In the genomic region with DNA sequence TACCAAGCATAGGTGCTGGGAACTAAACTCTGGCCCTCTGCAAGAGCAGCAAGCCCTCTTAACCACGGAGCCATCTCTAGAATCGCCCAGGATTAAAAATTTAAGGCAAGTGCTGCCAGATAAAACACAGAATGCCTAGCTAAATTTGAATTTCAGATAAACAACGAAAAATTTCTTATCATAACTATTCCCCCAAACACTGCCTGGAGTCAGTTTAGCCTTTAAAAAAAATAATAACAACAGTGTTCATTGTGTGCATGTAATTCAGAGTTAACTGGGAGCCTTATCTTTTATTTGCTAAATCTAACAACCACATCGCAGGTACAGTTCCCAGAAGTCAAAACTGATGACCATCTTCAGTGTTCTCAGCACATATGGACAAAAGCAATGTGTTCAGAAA, we compare ENCODE assay signal across 23 mouse cellular contexts.
"Had no signal": no experiment of that assay in that cellular context is flagged by ENCODE, and none has a peak within 500 bp of the region (broad histone marks: within the 10 kb centered on the region; RNA-seq: fewer than 3 reads in every experiment).

No protein-coding gene starts in this region.

- H3K36me3 ChIP-seq: liver, embryonic 15.5 days; neural tube, embryonic 12.5 days; neural tube, embryonic 15.5 days had no signal

- DNase-seq: kidney, adult 11 months; kidney, adult 9 months; kidney, postnatal 14 days; kidney, postnatal 4 days; layer of hippocampus, adult 9-11 months; layer of hippocampus, postnatal 36 days; lung, adult 2 months; lung, postnatal 14 days; midbrain, embryonic 14.5 days; right cerebral cortex, adult 18-20 months; right cerebral cortex, postnatal 14 days; right cerebral cortex, postnatal 4 days; thymus, adult 2 months; thymus, postnatal 14 days; thymus, postnatal 4 days had no signal

- H3K27me3 ChIP-seq: liver, embryonic 15.5 days; megakaryocyte, embryonic 14.5 days; neural tube, embryonic 12.5 days; neural tube, embryonic 15.5 days had no signal

- H3K9me3 ChIP-seq: liver, embryonic 15.5 days; neural tube, embryonic 12.5 days; neural tube, embryonic 15.5 days had no signal

- H3K4me3 ChIP-seq: left cerebral cortex, adult 2 months; liver, embryonic 15.5 days; megakaryocyte, embryonic 14.5 days; neural tube, embryonic 12.5 days; neural tube, embryonic 15.5 days had no signal

- H3K27ac ChIP-seq: left cerebral cortex, adult 2 months; macrophage; neural tube, embryonic 12.5 days; neural tube, embryonic 15.5 days; stomach, postnatal 0 days had no signal

- H3K4me2 ChIP-seq: liver, embryonic 15.5 days; midbrain, embryonic 11.5 days; neural tube, embryonic 12.5 days; neural tube, embryonic 15.5 days had no signal

- H3K9ac ChIP-seq: liver, embryonic 15.5 days; neural tube, embryonic 12.5 days; neural tube, embryonic 15.5 days had no signal
